Mouse (Mus musculus): ENCODE results near the gene Actl6a.

DNA sequence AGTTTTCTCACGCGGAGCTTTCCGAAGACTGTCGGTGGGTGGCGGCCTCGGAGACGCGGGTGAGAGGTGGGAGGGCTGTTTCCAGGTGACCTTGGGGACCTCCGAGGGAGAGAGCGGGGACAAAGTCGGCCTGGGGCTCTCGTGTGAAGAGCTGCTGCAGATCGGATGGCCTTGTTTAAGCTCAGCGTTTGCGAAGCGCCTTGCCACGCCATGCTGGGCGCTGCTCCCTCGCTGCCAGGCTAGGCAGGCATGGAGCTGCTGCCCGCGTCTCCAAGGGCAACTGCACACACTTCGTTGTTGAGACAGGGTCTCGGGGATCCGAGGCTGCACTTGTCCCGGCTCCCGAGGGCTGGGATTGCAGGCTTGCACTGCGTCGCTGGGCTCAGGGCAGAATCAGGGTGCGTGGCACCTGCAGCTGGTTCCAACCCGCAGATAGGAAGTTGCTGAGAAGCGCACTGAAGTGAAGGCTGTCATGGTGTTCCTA, 31.1 kb downstream of the Actl6a start, which contains the start of gene Mrpl47:
- TF ChIP-seq CTCF (conservative IDR thresholded peaks at IDR 0.05; ENCODE audit: low read length): no peak
- TF ChIP-seq POU5F1 (IDR thresholded peaks at IDR 0.05; ENCODE audit: borderline replicate concordance, low read length): no peak

Measured in E14TG2a.4 (cell line).